Mouse (Mus musculus) neural tube, embryonic 12.5 days (tissue): ENCODE measurements around the gene Gimap7. TPM values are rescaled to one million over a fixed set of nuclear protein-coding genes. Genes with fewer than 3 reads are reported as not detected.
A peak's percentile ranks its signal among the peaks of the same experiment; 100 is the strongest.

Source experiments
- ATAC-seq: fragments of 200-750 bp; cut with Nextera tagmentation; 2 replicates; pipeline ENCODE4 v1.8.0; 2017; ENCODE audit warnings: low read depth, mild to moderate bottlenecking, moderate TSS enrichment, moderate library complexity; ENCODE audit not compliant: low FRiP score
- H3K27ac ChIP-seq: fragments of 300-500 bp; sonication (generic); 2 replicates; pipeline ENCODE4 v1.5.1; 2016
- H3K27me3 ChIP-seq: fragments of 300-500 bp; sonication (generic); replicated peaks from 2 replicates; pipeline ENCODE4 v1.6.1; 2016; ENCODE audit warnings: mild to moderate bottlenecking
- H3K36me3 ChIP-seq: fragments of 300-500 bp; sonication (generic); 2 replicates; pipeline ENCODE4 v1.6.1; 2016; ENCODE audit warnings: mild to moderate bottlenecking
- H3K4me1 ChIP-seq: fragments of 300-500 bp; sonication (generic); 2 replicates; pipeline ENCODE4 v1.6.1; 2016
- H3K4me2 ChIP-seq: fragments of 300-500 bp; sonication (generic); replicated peaks from 2 replicates; pipeline ENCODE4 v1.6.1; 2016; ENCODE audit warnings: mild to moderate bottlenecking
- H3K4me3 ChIP-seq: fragments of 300-500 bp; sonication (generic); 2 replicates; pipeline ENCODE4 v1.5.1; 2016
- H3K9ac ChIP-seq: fragments of 300-500 bp; sonication (generic); 2 replicates; pipeline ENCODE4 v1.6.1; 2016; ENCODE audit warnings: mild to moderate bottlenecking
- H3K9me3 ChIP-seq: fragments of 300-500 bp; sonication (generic); 2 replicates; pipeline ENCODE4 v1.6.1; 2016; ENCODE audit warnings: mild to moderate bottlenecking
- WGBS: fragments of 180-500 bp; shearing (Covaris S2); methylation state at CpG from one replicate; pipeline ENCODE4 v1.1.7; 2016; 5-methylcytosine and 5-hydroxymethylcytosine counted together
- polyA plus RNA-seq: library from polyadenylated mRNA; unstranded; fragments of >200 nt; fragmentation: Nextera tagmentation; extraction: Ambion mirVana; gene quantifications from 2 replicates; pipeline ENCODE4 v1.2.1, GENCODE M21; 2016

Gene Gimap7
- polyA plus RNA-seq, 1 experiment from 2014 or later: not detected

GRCm38 (mm10) chr6:48747091-48747966 is 28.9 kb downstream of the Gimap7 start:
- H3K27me3 ChIP-seq: peaks cover 14% of the 10 kb centered on the region
- H3K27ac ChIP-seq: no peak overlapping the region
- H3K9me3 ChIP-seq: no peaks in the 10 kb centered on the region
- WGBS: 77% methylated on average over 7 of the region's 7 CpGs
- H3K36me3 ChIP-seq: no peaks in the 10 kb centered on the region
- peaks cover 7% of the 10 kb centered on the region for H3K4me1 ChIP-seq
- H3K4me2 ChIP-seq: no peak overlapping the region
- no peak overlapping the region for H3K9ac ChIP-seq
- no peak overlapping the region for H3K4me3 ChIP-seq
- no peak for ATAC-seq

GRCm38 (mm10) chr6:48763567-48764270 is 45.3 kb downstream of the Gimap7 start:
- Histone ChIP-seq H3K27ac (no peak overlapping the region), H3K9me3 (0 out of 2 replicates have a peak, but pooled peaks cover 3% of the 10 kb centered on the region), H3K4me2 (no peak overlapping the region), H3K36me3 (no peaks in the 10 kb centered on the region), H3K27me3 (no peaks in the 10 kb centered on the region), H3K4me3 (no peak overlapping the region), H3K4me1 (no peaks in the 10 kb centered on the region), H3K9ac (no peak overlapping the region)
- 77% methylated on average over 7 of the region's 7 CpGs for WGBS
- ATAC-seq: no peak

- no peaks in the 10 kb centered on the region for H3K36me3 ChIP-seq
- H3K27me3 ChIP-seq: no peaks in the 10 kb centered on the region
- H3K9me3 ChIP-seq: 0 out of 2 replicates have a peak, but pooled peaks cover 3% of the 10 kb centered on the region
- no peak overlapping the region for H3K4me3 ChIP-seq
- ATAC-seq: no peak
- H3K27ac ChIP-seq: no peak overlapping the region
- WGBS: 93% methylated on average over 10 of the region's 10 CpGs
- H3K4me1 ChIP-seq: no peaks in the 10 kb centered on the region
- no peak overlapping the region for H3K4me2 ChIP-seq
- H3K9ac ChIP-seq: no peak overlapping the region
Measured at GRCm38 (mm10) chr6:48764496-48764895, 46.1 kb downstream of the Gimap7 start.

- no peak for ATAC-seq
- 77% methylated on average over 9 of the region's 9 CpGs for WGBS
- Histone ChIP-seq H3K9me3 (0 out of 2 replicates have a peak, but pooled peaks cover 3% of the 10 kb centered on the region), H3K4me1 (no peaks in the 10 kb centered on the region), H3K27ac (no peak overlapping the region), H3K9ac (no peak overlapping the region), H3K27me3 (no peaks in the 10 kb centered on the region), H3K4me3 (no peak overlapping the region), H3K36me3 (no peaks in the 10 kb centered on the region), H3K4me2 (no peak overlapping the region)
Measured at GRCm38 (mm10) chr6:48768178-48768869, 49.9 kb downstream of the Gimap7 start.

GRCm38 (mm10) chr6:48768933-48769332 is 50.5 kb downstream of the Gimap7 start:
- no peak overlapping the region for H3K27ac ChIP-seq
- no peaks in the 10 kb centered on the region for H3K27me3 ChIP-seq
- no peak overlapping the region for H3K4me3 ChIP-seq
- no peak overlapping the region for H3K9ac ChIP-seq
- 93% methylated on average over 3 of the region's 3 CpGs for WGBS
- H3K9me3 ChIP-seq: 0 out of 2 replicates have a peak, but pooled peaks cover 3% of the 10 kb centered on the region
- ATAC-seq: no peak
- H3K4me2 ChIP-seq: no peak overlapping the region
- no peaks in the 10 kb centered on the region for H3K4me1 ChIP-seq
- H3K36me3 ChIP-seq: no peaks in the 10 kb centered on the region

- no peak within 1 kb of the TSS for H3K9ac ChIP-seq
- H3K4me2 ChIP-seq: no peak within 1 kb of the TSS
- H3K27ac ChIP-seq: no peak within 1 kb of the TSS
- WGBS: 89% methylated on average over 3 of the region's 3 CpGs
- H3K9me3 ChIP-seq: no peaks in the 10 kb centered on the region
- no peaks in the 10 kb centered on the region for H3K36me3 ChIP-seq
- no peak within 1 kb of the TSS for H3K4me3 ChIP-seq
- ATAC-seq: no peak
- no peaks in the 10 kb centered on the region for H3K4me1 ChIP-seq
- no peaks in the 10 kb centered on the region for H3K27me3 ChIP-seq
Measured at GRCm38 (mm10) chr6:48770696-48771095, 52.3 kb downstream of the Gimap7 start, which contains the start of gene Gimap3. Gene Gimap3 (minus strand): TSS chr6:48770851.

GRCm38 (mm10) chr6:48772030-48772429 is 53.6 kb downstream of the Gimap7 start:
- H3K4me3 ChIP-seq: no peak overlapping the region
- no peak overlapping the region for H3K4me2 ChIP-seq
- WGBS: 12% methylated on average over 8 of the region's 8 CpGs
- ATAC-seq: 0 out of 2 replicates have a peak, but pooled peaks have one; percentile 44
- H3K4me1 ChIP-seq: no peaks in the 10 kb centered on the region
- no peaks in the 10 kb centered on the region for H3K9me3 ChIP-seq
- H3K36me3 ChIP-seq: no peaks in the 10 kb centered on the region
- no peak overlapping the region for H3K27ac ChIP-seq
- H3K9ac ChIP-seq: no peak overlapping the region
- no peaks in the 10 kb centered on the region for H3K27me3 ChIP-seq

Other genes starting within 250 kb of the Gimap7 start
- gene Atp6v0e2, start 181.0 kb upstream of the Gimap7 start, polyA plus RNA-seq: 97.7 and 107 TPM in 2 replicates
- 15.6 and 20.1 TPM in 2 replicates for gene Lrrc61, start 163.8 kb upstream of the Gimap7 start, polyA plus RNA-seq
- 3.9 and 4.7 TPM in 2 replicates for gene Rarres2, start 145.8 kb upstream of the Gimap7 start, polyA plus RNA-seq
- not detected in 2 replicates for gene Gm45021, start 129.0 kb upstream of the Gimap7 start, polyA plus RNA-seq
- 42.6 and 44.0 TPM in 2 replicates for gene Repin1, start 124.7 kb upstream of the Gimap7 start, polyA plus RNA-seq
- not detected in 2 replicates for gene Gm44965, start 124.7 kb upstream of the Gimap7 start, polyA plus RNA-seq
- 13.8 TPM in 2 replicates for gene Zfp775, start 116.6 kb upstream of the Gimap7 start, polyA plus RNA-seq
- gene AI854703, start 91.9 kb upstream of the Gimap7 start, polyA plus RNA-seq: 4.1 and 4.6 TPM in 2 replicates
- gene Gimap8, start 71.4 kb upstream of the Gimap7 start, polyA plus RNA-seq: 0.70 and 1.1 TPM in 2 replicates
- 2.2 and 2.5 TPM in 2 replicates for gene Gimap9, start 42.5 kb upstream of the Gimap7 start, polyA plus RNA-seq
- gene Gimap4, start 34.1 kb upstream of the Gimap7 start, polyA plus RNA-seq: 3.1 and 4.3 TPM in 2 replicates
- gene Gimap6, start 10.4 kb upstream of the Gimap7 start, polyA plus RNA-seq: 9.6 and 11.4 TPM in 2 replicates
- gene Gm28053, start within 50 bp of the Gimap7 start, polyA plus RNA-seq: 0.70 TPM in 1 of 2 replicates, not detected in the other
- 6.0 and 8.3 TPM in 2 replicates for gene Gimap1, start 20.4 kb downstream of the Gimap7 start, polyA plus RNA-seq
- 1.4 and 1.8 TPM in 2 replicates for gene Gimap5, start 27.6 kb downstream of the Gimap7 start, polyA plus RNA-seq
- not detected in 2 replicates for gene Gimap3, start 52.2 kb downstream of the Gimap7 start, polyA plus RNA-seq
- gene Tmem176a, start 122.3 kb downstream of the Gimap7 start, polyA plus RNA-seq: 19.3 and 21.2 TPM in 2 replicates
- 72.6 and 82.3 TPM in 2 replicates for gene Tmem176b, start 122.9 kb downstream of the Gimap7 start, polyA plus RNA-seq
- 0.19 TPM in 1 of 2 replicates, not detected in the other for gene Aoc1, start 154.3 kb downstream of the Gimap7 start, polyA plus RNA-seq
- gene 1600015I10Rik, start 211.3 kb downstream of the Gimap7 start, polyA plus RNA-seq: not detected in 2 replicates